Mouse (Mus musculus) cerebellum, postnatal 4 days (tissue): ENCODE measurements around the gene Olfr686.

Experiments
- DNase-seq, 2 experiments: peaks; one replicate each; pipeline ENCODE4 v3.0.0; 2022; ENCODE audit warnings: low spot score in 2 of 2, mixed read lengths in 1 of 2

Gene Olfr686

DNA sequence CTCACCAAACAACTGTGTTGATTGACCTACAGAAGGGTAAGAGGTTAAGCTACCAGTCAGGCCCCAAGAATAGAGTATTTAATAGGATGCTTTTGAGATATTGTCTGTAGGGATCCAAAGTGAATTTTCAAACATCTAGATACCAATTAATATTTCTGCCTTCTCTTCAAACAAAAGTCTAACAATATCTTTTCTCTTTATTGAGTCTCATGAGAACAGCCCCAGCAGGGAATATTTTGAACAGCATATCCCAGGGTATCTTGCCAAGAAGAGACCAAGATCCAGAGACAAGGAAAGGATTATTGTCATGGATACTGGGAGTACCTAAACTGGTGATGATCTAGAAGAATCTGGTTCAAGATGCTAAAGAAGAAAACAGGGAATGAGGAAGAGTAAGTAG is at the start of gene Olfr686:
Olfr686 (minus strand) TSS at position 101 of the 400 bp plus-strand sequence.
- no peak for DNase-seq

DNA sequence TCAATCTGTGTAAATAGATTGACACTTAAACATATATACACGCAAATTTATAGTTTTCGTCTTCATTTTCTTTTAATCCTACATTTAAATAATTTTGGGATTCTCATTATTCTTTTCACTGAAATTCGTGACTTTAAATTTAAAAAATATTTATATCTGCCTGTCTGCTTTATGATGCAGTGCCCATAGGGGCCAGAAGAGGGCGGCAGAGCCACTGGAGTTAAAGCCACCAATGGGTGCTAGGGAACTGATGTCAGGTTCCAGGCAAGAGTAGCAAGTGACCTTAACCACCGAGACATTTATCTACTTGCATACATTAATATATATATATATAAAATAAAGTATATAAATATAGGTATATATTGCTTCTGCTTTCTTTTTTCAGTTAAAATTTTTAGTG is 49.4 kb upstream of the Olfr686 start:
- no peak for DNase-seq

DNA sequence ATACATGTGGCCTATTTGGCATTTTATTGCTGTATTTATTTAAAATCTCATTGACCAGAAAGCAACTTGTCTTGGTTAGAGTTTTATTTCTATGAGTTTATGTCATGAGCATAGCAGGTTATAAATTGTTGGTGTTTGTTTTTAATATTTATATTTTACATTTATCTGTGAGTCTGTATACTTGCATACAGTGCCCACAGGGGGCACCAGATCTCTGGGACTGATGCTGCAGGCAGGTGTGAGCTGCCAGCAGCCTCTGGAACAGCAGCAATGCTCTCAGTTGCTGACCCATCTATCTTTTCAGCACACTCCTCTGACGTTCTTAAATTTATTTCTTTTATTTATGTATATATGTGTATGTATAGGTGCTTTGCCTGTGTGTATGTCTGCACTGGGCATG is 40.9 kb upstream of the Olfr686 start:
- DNase-seq, result no peak

DNA sequence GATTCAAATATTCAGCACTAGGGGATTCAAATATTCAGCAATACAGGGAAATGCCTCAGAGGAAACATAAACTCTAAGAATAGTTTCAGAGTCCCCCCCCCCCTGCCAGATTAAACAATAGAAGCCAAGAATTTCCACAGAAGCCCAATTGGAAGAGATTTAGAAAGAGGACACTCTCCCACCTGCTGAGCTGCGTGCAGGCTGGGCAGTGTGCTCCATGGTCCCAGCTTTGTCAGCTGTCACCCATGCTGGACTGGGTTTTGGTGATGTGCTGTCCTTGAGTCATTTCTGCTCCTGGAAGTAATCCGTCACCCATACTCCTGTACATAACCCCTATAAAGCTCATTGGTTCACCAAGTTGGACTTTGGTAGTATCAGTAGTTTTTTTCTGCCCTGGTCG is 40.4 kb upstream of the Olfr686 start:
- no peak for DNase-seq

DNA sequence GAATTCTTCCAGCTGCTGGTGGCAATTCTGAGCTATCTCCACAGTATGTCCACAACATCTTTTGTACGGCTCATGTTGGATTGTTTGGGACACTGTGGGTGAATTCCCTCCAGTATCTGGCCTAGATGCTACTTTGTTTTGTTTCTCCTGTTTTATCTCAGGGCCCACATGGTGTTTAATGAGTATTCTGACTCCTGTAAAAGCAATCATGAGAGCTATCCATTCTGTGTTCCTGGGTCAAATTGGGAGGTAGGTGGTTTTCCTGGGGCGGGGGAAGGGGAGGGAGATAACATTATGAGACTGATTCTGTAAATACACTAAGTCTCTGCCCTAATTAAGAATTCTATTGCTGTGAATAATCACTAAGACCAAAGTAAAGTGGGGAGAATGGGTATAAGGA is 22.1 kb upstream of the Olfr686 start:
- DNase-seq, result no peak

DNA sequence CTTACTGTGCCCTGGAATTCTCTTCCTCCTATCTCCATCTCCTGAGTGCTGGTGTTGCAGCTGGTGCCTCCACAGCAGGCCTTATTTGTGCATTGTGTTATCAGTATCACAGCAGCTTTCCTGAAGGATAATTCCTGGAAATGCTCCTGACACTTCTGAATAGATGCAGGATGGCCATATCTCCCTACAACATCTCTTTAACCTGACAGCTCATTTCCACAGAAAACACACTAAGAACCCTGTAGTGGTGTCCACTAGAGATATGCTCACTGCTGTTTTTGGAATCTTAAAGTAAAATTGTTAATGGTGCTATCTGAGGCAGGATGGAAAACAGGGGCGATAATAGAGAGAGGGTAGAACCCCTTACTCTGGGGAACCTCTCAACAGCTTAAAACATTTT is 20.9 kb upstream of the Olfr686 start:
- no peak for DNase-seq

DNA sequence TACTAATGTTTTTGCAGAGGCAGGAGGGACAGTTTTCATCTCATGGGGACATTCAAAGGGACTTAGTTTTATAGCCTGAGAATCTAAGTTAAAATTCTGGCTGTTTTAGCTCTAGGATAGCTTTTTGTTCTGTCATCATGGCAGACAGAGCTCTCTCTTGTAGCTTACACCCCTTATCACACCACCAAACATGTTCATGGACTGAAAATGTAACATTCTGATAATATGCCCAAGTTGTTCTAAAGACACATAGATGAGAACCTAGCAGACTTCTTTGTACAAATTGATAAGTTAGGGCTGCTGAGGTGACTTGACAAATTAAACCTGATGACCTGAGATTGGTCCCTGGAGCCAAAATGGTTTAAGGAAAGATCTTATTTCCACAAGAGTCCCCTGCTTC is 19.4 kb upstream of the Olfr686 start:
- DNase-seq, result no peak

DNA sequence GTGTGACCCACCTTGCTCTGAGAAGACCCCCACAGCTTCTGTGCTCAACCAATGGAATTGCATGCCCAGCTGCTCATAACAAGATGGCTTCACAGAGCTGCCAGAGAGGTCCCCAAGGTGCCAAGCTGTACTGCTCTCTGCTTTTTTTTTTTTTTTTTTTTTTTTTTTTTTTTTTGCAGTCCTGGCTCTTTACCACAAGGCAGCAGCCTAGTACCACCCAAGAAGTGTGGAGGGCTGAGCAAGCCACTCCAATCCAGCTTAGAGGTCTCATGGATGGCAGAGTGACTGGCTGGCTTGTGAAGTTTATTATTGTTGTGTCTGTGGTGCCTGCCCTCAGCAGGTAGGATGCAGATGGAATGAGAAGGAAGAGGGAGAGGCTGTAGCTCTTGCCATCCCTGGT is 18.8 kb upstream of the Olfr686 start:
- no peak for DNase-seq

DNA sequence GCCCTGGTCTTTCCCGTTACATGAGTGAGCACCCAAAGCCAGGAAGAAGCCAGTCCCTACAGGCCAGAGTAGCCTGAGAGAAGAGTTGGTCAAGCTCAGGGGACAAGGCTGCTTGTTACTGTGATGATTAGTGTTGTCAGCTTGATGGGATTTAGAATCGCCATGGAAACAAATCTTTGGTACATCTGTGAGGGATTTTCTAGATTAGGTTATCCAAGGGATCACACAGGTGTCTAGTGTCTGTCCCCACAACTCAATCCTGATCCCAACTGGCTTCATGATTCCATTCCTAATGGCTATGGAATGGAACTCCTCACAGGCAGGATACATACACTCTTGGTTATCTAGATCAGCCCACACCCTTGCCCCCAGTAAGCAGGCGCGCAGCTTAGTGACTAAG is 11.0 kb upstream of the Olfr686 start:
- DNase-seq, result no peak

DNA sequence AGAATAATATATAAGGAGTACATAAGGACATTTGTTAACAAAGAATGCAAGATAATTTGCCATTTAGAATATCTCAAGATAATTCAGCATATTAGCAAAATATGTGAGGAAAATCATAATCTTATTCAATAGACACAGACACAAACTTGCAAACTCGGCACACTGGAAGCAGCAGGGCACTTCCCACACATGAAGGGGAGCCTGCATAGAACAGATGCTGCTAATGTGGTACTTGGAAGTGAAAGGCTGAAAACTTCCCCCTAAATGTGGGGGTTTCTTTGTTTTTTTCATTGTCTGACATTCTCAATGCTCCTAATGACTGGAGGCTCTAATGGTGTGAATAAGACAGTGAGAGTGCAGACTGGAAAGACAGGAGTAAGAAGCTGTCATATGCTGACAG is 7.5 kb upstream of the Olfr686 start:
- DNase-seq, result no peak

DNA sequence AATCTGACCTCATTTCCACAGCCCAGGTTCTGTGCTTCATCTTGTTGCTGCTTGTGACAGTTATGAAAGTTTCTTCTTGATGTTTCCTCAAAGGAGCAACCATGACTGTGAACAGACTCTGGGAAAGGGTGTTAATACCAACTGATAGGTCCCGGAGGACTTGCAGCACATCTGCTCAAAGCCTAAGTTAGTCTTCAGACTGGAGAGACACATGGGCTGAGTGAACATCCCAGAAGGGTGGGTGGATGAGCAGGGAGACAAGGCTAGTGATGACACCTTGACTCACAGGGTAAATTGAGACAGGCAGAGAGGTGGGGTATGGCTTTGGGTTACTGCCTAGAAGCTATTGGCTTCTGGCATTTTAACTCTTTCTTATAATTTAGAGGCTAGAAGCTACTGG is 21.4 kb downstream of the Olfr686 start, which contains the start of gene Olfr685:
Olfr685 (minus strand) TSS at position 101 of the 400 bp plus-strand sequence.
- no peak for DNase-seq

DNA sequence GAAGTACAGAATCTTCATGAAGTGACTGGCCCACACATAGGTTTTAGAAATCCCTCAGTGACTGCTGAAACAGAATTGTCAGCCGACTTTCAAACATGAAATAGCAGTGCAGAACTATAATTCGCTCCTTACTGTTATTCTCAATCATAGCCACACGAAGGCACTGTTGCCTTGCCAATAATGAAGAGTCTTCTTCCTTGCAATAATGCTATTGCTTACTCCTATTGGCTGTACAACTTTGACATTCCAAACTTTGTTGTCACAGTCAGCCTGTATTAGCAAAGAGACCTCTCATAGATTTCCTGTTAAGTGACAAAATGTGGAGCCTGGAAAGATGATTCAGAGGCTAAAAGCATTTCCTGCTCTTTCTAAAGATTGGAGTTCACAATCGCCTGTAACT is 36.5 kb downstream of the Olfr686 start:
- DNase-seq, result no peak

DNA sequence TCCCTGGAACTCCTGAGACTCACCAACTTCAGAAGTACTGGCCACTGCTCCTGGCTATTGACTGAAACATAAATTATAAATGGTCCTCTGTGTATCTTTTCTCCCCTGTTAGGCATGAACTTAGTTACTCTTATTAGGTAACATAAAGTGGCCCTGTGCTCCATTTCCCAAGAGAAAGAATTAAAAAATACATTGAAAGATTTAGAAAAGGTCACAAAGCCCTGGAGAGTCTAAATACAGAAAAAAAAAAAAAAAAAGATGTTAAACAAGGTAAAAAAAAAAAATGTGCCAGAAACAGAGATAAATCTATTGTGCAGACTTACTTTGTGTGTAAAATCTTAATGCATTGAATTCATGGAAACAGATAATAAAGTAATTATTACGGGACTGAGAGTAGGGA is 43.7 kb downstream of the Olfr686 start, which contains the start of gene Olfr684:
Olfr684 (minus strand) TSS at position 101 of the 400 bp plus-strand sequence.
- no peak for DNase-seq
